6 mouse cellular contexts compared by ENCODE assay signal in genomic region chr5:134964655-134965054, GRCm38 (mm10). TPM values are rescaled to one million over a fixed set of nuclear protein-coding genes. Genes with fewer than 3 reads are reported as not detected.
"Had no signal": no experiment of that assay in that cellular context is flagged by ENCODE, and none has a peak within 500 bp of the region (broad histone marks: within the 10 kb centered on the region; RNA-seq: fewer than 3 reads in every experiment).

No protein-coding gene starts in this region.

RNA-seq across cellular contexts. Expression of gene Cldn4, which starts 17.9 kb away (rescaled TPM):
- polyA plus RNA-seq: midbrain, embryonic 14.5 days; midbrain, embryonic 16.5 days; myocyte had no signal

RNA-seq across cellular contexts. Expression of gene Cldn3, which starts 21.4 kb away (rescaled TPM):
- polyA plus RNA-seq: myocyte had no signal

RNA-seq across cellular contexts. Expression of gene Cldn13, which starts 49.3 kb away (rescaled TPM):
- polyA plus RNA-seq: lung, adult 2 months; midbrain, embryonic 14.5 days; midbrain, embryonic 16.5 days; myocyte; neural tube, embryonic 15.5 days; small intestine, adult 2 months had no signal
